In the genomic region with DNA sequence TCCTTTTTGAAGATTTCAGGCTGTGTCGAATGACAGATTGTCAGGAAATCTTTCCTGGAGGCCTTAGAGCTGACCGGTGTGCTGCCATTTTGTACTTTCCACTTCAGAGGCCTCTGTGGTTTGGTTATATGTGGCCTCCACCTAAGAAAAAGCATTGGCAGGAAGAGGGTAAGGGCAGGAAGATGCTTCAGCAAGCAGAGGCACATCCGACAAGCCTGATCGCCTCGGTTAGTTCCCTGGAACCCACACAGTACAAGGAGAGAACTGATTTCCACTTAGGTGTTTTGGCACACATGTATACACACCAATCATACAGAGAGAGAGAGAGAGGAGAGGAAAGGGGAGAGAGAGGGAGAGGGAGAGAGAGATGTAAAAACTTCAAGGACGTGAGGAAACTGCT, we compare ENCODE assay signal across 10 mouse cellular contexts. TPM values are rescaled to one million over a fixed set of nuclear protein-coding genes. Genes with fewer than 3 reads are reported as not detected.
DNase-seq lines count a peak whose midpoint lies in the region; ATAC-seq and TF ChIP-seq lines count a peak whose summit lies in the region.
"Had no signal": no experiment of that assay in that cellular context is flagged by ENCODE, and none has a peak within 500 bp of the region (broad histone marks: within the 10 kb centered on the region; RNA-seq: fewer than 3 reads in every experiment).

No protein-coding gene starts in this region.

- no peaks in the 10 kb centered on the region for H3K9me3 ChIP-seq in liver, embryonic 13.5 days (replicated peaks)
- no peaks in the 10 kb centered on the region for H3K9me3 ChIP-seq in forebrain, embryonic 14.5 days (replicated peaks; ENCODE audit: control insufficient read depth, low read length)
- H3K9me3 ChIP-seq: heart, embryonic 15.5 days had no signal

- H3K27me3 ChIP-seq in liver, embryonic 13.5 days = no peaks in the 10 kb centered on the region
- H3K27me3 ChIP-seq in splenic B cell, adult 2 months (ENCODE audit: control insufficient read depth, insufficient read depth, low read length, poor library complexity, severe bottlenecking) = no peaks in the 10 kb centered on the region
- H3K27me3 ChIP-seq in forebrain, embryonic 14.5 days (replicated peaks; ENCODE audit: control insufficient read depth, insufficient read depth, low read length) = no peaks in the 10 kb centered on the region
- H3K27me3 ChIP-seq: heart, embryonic 15.5 days had no signal

- H3K36me3 ChIP-seq in liver, embryonic 13.5 days = no peaks in the 10 kb centered on the region
- no peaks in the 10 kb centered on the region for H3K36me3 ChIP-seq in splenic B cell, adult 2 months (ENCODE audit: control insufficient read depth, insufficient read depth, low read length, poor library complexity, severe bottlenecking)
- no peaks in the 10 kb centered on the region for H3K36me3 ChIP-seq in forebrain, embryonic 14.5 days (ENCODE audit: control insufficient read depth, insufficient read depth, low read length)
- H3K36me3 ChIP-seq: heart, embryonic 15.5 days had no signal

- peak; percentile 79 for ATAC-seq in activated CD4-positive, CD25-positive, alpha-beta regulatory T cell, adult 4 months
- ATAC-seq in liver, embryonic 13.5 days (ENCODE audit: low read depth) = 0 out of 2 replicates have a peak, but pooled peaks have one; percentile 7
- ATAC-seq in forebrain, embryonic 14.5 days = no peak
- ATAC-seq: forebrain, embryonic 16.5 days had no signal

- TF ChIP-seq CTCF in layer of hippocampus, adult 2 months (conservative IDR thresholded peaks at IDR 0.05) = no peak

- H3K4me1 ChIP-seq in liver, embryonic 13.5 days (replicated peaks) = peaks cover 11% of the 10 kb centered on the region
- H3K4me1 ChIP-seq in forebrain, embryonic 14.5 days (ENCODE audit: control insufficient read depth, insufficient read depth, low read length) = no peaks in the 10 kb centered on the region

- WGBS in liver, embryonic 13.5 days (ENCODE audit: insufficient replicate concordance) = 32% methylated on average over 6 of the region's 6 CpGs
- WGBS in forebrain, embryonic 14.5 days = 92% methylated on average over 6 of the region's 6 CpGs

- DNase-seq in layer of hippocampus, adult 2 months (ENCODE audit: low spot score in 2 of 2) = no peak
- DNase-seq in layer of hippocampus, postnatal 36 days = no peak
- DNase-seq in liver, embryonic 13.5 days = no peak
- DNase-seq in splenic B cell, adult 2 months (ENCODE audit: low read depth, low spot score) = peak; percentile 62
- no peak for DNase-seq in forebrain, embryonic 14.5 days (ENCODE audit: low spot score)
- no peak for DNase-seq in kidney, adult 18-20 months
- DNase-seq in kidney, postnatal 10 days = no peak

- H3K27ac ChIP-seq in layer of hippocampus, adult 2 months = peak overlapping the region; percentile 84
- peak overlapping the region; percentile 29; the same call in 1 of the 2 replicates for H3K27ac ChIP-seq in liver, embryonic 13.5 days
- H3K27ac ChIP-seq in forebrain, embryonic 14.5 days (ENCODE audit: low read depth, low read length) = no peak overlapping the region
- H3K27ac ChIP-seq: heart, embryonic 15.5 days had no signal

- no peak overlapping the region for H3K9ac ChIP-seq in liver, embryonic 13.5 days
- H3K9ac ChIP-seq in forebrain, embryonic 14.5 days (ENCODE audit: low read length) = no peak overlapping the region
- H3K9ac ChIP-seq: heart, embryonic 15.5 days had no signal

- H3K4me3 ChIP-seq in layer of hippocampus, adult 2 months = no peak overlapping the region
- no peak overlapping the region for H3K4me3 ChIP-seq in liver, embryonic 13.5 days (replicated peaks)
- no peak overlapping the region for H3K4me3 ChIP-seq in forebrain, embryonic 14.5 days (ENCODE audit: low read depth, low read length)
- H3K4me3 ChIP-seq: heart, embryonic 15.5 days had no signal

- no peak overlapping the region for H3K4me2 ChIP-seq in liver, embryonic 13.5 days
- no peak overlapping the region for H3K4me2 ChIP-seq in forebrain, embryonic 14.5 days (ENCODE audit: low read length)
- H3K4me2 ChIP-seq: heart, embryonic 15.5 days had no signal

RNA-seq across cellular contexts. Expression of a gene that starts 5.7 kb away (rescaled TPM):
- 100 to 1,000 TPM; 352 to 359 TPM for total RNA-seq in layer of hippocampus, adult 2 months (2021)
- total RNA-seq in layer of hippocampus, postnatal 36 days (2021) = 100 to 1,000 TPM; 343 to 347 TPM
- polyA plus RNA-seq in activated CD4-positive, CD25-positive, alpha-beta regulatory T cell, adult 4 months (2017; shearing (Covaris generic)) = 100 to 1,000 TPM; 596 to 674 TPM
- 142 and 164 TPM in 2 replicates for polyA plus RNA-seq in liver, embryonic 13.5 days (2015; fragmentation: Nextera tagmentation; extraction: Ambion mirVana)
- 231 and 247 TPM in 2 replicates for polyA plus RNA-seq in forebrain, embryonic 14.5 days (2014; fragmentation: Nextera tagmentation; extraction: Ambion mirVana)
